Mouse (Mus musculus): ENCODE measurements around the gene Olfr693. TPM values are rescaled to one million over a fixed set of nuclear protein-coding genes. Genes with fewer than 3 reads are reported as not detected.

The Olfr693 gene
- total RNA-seq, 1 experiment from 2014 or later = not detected

Other genes with a start within 250 kb of the Olfr693 start
- 0.12 TPM in 1 of 2 replicates, not detected in the other for gene Olfr694, start 11.2 kb upstream of the Olfr693 start, total RNA-seq (2017)
- gene Olfr695, start 35.8 kb upstream of the Olfr693 start, total RNA-seq (2017) = not detected in 2 replicates
- gene Olfr697, start 61.9 kb upstream of the Olfr693 start, total RNA-seq (2017) = not detected in 2 replicates
- gene Olfr698, start 74.8 kb upstream of the Olfr693 start, total RNA-seq (2017) = not detected in 2 replicates
- gene Olfr699, start 112.6 kb upstream of the Olfr693 start, total RNA-seq (2017) = 0.12 TPM in 1 of 2 replicates, not detected in the other
- gene Olfr700, start 128.2 kb upstream of the Olfr693 start, total RNA-seq (2017) = not detected in 2 replicates
- not detected in 2 replicates for gene Olfr701, start 133.5 kb upstream of the Olfr693 start, total RNA-seq (2017)
- gene Olfr702, start 153.3 kb upstream of the Olfr693 start, total RNA-seq (2017) = not detected in 2 replicates
- gene Olfr703, start 162.8 kb upstream of the Olfr693 start, total RNA-seq (2017) = not detected in 2 replicates
- gene Olfr704, start 182.6 kb upstream of the Olfr693 start, total RNA-seq (2017) = not detected in 2 replicates
- not detected in 2 replicates for gene Olfr705, start 196.3 kb upstream of the Olfr693 start, total RNA-seq (2017)
- not detected in 2 replicates for gene Olfr706, start 207.6 kb upstream of the Olfr693 start, total RNA-seq (2017)
- gene Olfr707, start 220.7 kb upstream of the Olfr693 start, total RNA-seq (2017) = not detected in 2 replicates
- not detected in 2 replicates for gene Olfr1532-ps1, start 227.4 kb upstream of the Olfr693 start, total RNA-seq (2017)